Mouse (Mus musculus) telencephalon, adult 2 months (tissue): ENCODE measurements around the gene Pax6.

Experiments used
- DNase-seq: peaks from one replicate; pipeline ENCODE4 v3.0.0-alpha.2; 2011; ENCODE audit warnings: low read depth, low spot score

The Pax6 gene

DNA sequence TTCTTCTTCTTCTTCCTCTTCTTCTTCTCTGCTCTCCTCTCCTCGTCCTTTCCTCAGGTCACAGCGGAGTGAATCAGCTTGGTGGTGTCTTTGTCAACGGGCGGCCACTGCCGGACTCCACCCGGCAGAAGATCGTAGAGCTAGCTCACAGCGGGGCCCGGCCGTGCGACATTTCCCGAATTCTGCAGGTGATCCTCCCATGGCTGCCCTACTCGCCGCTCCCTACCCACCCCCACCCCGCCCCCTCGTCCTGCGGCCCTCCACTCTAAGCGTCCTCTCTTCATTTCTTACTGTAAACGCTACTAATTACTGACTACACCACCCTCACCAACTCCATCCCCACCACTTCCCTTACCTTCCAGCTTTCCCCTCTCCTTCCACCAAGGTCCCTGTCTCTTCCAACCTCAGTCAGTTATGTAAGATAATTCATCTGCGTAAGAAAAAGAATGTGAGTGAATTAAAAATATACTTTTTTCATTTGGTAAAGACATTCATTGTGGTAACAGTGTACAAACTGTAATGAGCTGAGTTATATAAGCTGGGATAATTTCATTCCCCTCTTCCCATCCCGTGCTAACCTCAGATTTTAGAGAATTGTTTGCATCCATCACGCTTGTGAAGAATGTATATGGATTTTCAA, 15.2 kb downstream of the Pax6 start:
- no peak for DNase-seq

DNA sequence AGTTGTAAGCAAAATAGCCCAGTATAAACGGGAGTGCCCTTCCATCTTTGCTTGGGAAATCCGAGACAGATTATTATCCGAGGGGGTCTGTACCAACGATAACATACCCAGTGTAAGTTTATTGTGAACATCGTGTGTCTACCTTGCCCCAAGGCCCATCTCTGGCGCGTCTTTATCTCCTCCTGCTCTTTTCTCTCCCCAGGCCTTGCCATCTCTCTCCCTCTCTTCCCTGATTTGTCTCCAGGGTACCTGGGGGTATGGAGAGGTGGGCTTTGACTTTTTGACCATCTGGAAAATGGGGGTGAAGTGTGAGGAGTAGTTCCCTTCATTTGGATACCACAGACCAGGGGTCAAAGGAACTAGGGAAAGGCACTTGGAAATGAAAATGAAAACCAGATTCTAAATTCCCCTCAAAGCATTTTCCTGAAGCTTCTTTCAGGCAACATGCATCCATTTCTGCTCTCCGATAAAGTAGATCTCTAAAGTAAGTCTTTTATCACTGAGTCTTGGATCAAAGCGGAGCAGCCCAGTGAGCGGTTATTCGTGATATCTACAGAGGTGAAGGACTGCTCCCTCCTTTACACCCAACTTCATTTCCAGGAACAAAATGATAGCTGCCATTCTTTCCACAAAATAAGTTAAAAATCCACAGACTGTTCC, 16.4 kb downstream of the Pax6 start:
- DNase-seq = no peak

DNA sequence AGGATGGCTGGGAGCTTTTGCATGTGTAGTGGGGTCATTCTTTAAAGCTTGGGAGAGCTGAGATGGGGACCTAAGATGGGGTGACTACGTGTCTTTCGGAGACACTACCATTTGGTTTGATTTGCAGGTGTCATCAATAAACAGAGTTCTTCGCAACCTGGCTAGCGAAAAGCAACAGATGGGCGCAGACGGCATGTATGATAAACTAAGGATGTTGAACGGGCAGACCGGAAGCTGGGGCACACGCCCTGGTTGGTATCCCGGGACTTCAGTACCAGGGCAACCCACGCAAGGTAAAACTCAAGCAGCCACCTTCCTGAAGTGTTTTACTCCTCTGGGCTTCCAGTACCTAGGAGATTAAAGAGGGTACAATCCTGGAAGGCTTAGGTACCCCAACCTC, 17.0 kb downstream of the Pax6 start:
- DNase-seq = no peak

DNA sequence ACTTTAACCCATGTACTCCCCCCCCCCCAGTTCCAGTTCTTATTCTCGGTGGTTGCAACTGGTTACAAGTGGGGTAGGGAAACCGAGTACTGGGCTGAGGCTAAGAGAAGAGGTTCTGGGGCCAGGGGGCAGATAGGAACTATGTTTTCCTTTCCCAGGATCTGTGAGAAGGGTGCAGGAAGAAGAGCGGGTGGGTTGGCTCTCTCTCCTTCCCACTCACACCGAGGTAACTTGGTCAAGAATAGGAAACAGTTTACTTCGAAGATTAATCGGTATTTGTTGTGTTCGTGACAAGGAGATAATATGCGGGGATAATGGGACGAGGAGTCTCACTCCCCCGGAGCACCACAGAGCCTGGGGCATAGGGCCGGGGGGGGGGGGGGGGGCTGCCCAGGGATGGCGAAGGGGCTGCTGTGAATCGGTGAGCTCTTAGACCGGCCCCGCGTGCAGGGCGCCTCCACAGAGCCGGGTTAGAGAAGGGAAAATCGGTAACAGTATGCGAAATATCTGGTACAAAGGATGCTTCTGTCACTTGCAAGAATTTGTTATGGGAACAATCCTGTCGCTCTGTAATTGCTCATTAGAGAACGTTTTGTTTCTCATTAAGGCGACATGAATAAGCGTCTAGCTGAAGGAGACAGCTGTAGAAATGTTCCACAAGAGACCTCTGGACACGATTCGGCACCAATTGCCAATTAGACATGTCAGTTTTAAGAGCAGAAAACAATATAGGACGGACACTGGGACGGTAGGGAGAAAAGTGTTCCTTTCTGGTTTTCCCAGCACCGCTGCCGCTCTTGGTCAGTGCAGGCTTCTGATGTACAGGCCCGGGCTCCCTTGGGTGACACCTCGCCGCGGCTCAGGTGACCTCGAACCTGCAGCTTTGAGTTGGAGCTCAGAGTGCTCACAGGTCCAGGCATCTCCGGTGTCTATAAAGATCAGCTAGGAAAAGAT, 17.9 kb downstream of the Pax6 start:
- no peak for DNase-seq

DNA sequence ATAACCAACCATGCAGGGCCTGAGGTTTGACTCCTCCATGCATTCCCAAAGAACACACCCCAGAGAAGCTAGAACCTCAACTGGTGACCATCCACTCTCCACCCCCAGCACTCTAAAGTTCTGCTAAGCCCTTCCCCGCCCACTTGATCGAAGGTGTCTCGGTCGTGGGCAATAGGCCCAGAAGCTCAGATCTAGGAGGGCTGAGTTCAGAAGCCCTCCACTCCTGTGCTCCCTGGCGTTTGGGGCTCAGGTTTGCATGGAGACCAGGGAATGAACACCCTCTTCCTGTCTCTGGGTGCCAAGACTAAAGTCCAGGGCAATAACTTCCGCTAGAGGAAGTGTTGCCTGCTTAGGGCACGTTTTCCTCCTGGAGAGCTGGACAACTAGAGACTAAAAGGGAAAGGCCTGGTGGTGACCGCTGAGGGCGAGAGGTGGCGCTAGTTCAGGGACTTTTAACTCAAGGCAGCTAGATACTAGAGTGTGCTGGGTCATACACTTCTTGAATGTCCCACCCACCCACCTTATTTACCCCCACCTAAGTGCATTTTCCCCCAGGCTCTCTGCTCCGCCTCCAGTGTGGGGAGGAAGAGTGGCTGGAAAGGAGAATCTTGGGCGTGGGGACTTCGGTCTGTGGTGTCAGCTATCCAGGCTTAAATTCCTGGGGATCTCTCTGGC, 18.8 kb downstream of the Pax6 start:
- no peak for DNase-seq

DNA sequence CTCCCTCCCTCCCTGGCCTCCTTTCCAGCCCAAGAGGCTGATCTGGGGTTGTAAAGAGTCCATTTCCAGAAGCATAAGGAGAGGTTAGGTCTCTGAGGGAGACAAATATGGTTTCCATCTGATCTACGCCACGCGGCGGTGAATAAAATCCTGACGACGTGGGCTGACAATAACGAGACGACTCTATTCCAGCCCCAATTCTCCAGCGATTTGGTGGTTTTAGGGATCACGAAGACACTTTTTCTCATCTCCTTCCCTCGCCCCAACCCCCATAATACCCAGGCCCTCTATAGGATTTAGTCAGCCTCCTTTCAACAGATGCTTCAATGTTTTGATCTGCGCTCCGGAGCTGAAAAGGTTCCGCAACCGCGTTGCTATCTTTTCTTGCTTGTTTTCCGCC, 19.3 kb downstream of the Pax6 start:
- DNase-seq = no peak

DNA sequence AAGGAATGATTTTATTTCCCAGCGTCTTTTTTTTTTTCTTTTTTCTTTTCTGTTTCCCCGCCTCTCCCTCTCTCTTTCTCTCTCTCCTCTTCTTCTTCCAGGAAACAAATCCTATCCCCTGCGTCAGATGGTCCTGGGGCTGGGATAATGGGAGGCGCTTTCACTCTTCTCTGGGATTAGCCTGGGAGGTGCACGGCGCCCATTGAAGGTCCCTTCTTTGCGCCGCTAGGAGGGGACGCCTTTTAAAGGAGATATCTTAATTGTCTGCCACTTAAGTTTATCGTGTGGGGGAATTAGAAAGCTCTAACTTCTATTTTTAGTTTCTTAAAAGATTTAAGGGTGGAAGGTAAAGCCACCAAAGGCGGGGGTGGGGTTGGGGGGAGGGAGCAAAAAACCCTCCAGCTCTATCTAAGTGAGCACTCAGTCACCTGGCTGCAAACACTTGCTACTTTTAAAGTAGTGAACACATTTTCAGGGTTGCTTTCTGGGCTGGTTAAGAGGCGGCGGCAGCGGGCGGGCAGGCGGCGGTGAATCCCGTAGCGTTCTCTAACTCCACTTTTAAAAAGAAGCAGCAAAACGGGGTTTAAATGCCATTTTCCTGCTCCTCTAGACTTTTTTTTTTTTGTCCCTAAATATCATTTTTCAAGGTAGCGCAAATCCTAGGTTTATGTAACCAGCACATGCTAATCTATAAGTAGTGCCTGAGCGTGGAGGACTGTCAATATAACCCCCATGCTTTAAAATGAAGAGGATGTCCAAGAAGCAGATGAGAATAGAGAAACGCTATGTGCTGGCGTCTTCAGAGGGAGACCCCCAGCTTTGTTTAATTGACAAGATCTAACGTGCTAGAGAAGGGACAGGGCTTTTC, 20.0 kb downstream of the Pax6 start:
- DNase-seq = no peak

DNA sequence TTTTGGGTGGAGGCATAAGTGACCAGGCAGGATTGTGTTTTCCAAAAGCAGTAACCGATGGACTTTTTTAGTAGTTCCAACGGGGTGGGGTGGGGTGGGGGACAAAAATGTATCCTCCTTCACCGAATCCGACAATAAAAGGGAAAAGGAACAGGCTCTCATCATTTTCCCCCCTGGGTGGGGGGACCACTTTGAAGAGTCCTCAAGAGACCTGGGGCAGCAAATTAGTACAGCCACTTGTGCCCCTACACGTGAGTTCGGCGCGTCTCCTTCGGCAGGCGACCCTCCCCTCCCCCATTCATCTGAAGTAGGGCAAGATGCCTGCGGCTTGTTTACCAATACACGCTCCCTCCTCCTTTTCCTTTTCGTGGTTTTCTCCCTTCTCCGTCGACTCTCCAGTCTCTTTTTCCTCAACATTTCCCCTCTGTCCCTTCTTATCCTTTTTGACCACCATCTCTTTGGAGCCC, 20.6 kb downstream of the Pax6 start:
- DNase-seq = no peak

DNA sequence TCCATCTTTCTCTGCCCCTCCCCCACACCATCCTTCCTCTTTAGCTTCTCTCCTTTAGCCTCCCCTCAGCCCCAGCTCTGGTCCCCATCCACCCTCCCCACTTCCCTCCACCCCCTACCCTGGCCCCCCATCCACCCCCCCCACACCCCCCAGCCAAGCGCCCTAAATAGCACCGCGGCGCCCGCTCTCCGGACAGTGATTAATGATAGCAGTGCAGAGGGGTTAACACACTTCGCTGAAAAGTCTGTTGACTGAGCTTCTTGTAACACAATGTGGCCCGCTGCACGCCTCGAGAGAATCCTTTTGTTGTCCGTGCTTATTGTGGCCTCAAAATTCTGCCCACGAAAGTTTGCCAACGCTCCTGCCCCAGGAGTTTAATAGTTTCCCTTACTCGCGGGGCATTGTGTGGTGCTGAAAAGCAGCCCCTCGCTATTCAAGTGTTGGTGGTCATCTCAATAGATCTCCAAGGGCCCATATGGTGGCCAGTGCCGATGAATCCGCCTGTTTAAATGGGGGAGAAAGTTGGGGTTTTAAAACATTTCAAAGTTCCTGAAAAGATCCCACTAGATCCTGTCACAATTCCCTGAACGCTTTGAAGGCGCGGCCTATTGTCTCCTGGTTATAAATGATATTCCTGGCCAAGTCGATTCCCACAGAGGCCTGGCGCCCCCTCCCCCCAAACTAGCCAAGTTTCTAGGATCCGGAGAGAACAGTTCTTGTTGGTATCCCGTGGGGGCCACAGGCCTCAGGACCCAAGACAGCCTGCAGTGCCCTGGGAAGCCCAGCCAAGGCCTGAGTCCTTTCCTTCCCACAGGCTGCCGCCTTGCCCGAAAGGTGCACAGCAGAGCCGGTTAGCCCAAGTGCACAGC, 21.3 kb downstream of the Pax6 start:
- DNase-seq = no peak

DNA sequence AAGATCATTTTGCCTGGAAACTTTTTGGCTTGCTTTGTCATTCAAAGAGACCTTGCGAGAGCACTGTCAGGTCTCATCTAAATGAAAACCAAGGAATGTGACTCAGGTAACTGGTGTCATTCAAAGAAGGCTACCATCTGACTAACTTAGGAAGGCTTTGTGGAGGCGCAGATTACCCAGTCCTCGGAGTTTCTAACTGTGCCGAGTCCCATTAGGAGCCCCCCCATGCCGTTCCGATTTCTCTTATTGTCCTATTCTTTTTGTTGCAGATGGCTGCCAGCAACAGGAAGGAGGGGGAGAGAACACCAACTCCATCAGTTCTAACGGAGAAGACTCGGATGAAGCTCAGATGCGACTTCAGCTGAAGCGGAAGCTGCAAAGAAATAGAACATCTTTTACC, 22.6 kb downstream of the Pax6 start:
- no peak for DNase-seq

DNA sequence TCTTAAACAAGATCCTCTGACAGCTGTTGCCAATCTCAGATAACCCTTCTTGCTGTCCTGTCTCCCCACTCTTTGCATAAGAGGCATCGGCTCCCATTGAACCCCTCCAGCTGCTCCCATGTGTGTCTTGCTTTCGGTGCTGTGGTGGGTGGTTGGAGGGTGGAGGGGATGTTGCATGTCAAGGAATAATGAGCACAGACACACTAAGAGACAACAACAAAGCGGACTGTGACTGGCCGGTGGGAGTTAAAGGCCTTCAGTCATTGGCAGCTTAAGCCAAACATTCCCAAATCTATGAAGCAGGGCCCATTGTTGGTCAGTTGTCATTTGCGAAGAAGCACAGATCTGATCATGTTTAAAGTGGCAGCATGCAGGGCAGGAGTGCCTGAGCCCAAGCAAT, 29.0 kb downstream of the Pax6 start:
- DNase-seq = no peak

DNA sequence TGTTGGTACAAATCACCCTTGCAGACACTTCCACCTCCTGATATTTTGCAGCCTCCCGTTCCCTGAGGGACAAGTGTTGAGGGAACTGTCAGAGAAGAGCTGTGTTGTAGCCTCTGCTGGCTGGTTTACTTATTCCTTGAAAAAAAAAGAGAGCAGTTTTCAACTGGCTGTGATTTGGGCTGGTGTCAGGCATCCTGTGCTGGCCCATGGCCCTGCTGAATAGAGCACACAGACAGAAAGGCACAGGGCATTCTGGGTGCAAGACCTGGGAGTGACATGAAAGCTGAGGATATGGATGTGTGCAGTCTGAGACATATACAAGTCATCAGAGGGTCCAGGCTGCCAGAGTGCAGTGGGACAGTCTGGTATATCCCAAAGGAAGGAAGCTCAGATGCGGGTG, 29.9 kb downstream of the Pax6 start:
- no peak for DNase-seq

DNA sequence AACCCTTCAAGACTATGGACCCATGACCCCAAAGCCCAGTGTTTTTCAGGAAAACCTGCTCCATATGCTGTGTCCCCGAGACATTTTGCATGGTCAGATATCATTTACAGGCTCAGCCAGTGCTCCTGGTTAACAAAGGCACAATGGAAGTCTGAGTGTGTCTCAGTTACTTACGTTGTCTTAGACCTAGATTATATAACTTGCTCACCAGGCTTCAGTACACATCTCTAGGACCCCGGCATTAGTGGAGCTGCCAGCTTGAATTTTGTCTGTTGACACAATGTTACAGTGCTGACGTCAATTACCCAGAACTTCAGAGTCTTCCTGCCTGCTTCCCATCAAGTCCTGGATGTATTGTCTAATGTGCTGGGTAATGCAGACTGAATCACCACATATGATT, 33.1 kb downstream of the Pax6 start:
- no peak for DNase-seq

DNA sequence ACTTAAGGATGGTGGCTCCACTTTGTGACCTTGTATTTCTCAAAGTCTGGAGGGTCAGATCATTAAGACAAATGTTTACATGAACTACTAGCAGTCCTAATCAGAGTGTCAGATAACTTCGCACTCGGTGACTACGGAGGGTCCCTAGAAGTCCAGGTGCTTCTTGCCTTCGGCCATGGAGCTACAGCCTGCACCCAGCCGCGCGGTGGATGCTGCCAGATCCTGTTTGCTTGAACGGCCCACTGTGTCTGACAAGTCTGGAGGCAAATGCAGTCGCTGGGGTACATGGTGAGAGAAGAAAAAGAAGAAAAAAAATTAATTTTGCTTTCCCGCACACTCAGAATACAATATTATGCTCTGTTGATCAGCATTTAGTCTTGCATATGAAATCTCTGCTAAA, 33.9 kb downstream of the Pax6 start:
- DNase-seq = no peak

DNA sequence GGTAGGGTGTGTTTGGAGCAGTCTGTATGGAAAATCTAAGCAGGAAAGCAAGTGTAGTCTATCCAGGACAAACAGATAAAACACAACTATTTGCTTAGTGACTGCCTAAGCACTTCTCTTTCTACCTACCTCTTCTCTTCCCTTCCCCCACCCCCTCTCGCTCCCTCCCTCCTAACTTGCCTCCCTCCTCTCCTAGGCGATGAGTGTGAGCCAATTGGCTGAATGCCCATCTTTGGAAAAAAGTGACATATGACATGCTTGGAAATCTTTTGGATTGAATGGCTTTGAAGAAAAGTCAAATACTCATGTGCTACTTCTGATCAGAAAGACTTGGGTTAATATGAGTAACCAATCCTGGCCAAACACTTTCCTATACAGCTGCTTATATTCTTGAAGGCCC, 36.6 kb downstream of the Pax6 start:
- no peak for DNase-seq

DNA sequence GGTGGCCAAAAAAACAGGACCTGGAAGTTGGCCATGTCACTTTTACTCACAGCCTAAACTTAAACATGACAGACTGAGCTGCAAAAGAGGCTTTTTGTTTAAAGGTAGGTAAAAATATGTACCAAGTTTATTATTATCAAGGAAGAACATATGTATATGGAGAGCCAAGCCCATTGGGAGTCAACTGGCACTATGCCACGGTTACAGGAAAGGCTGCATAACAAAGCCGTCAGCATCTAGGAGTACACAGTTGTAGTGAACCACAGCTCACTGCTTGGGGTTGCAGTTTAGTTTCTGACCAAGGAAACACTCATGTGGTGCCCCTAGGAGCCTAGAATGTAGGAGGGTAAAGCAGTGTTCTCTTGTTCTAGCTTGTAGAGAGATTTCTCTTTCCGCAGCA, 40.4 kb downstream of the Pax6 start:
- DNase-seq = no peak

DNA sequence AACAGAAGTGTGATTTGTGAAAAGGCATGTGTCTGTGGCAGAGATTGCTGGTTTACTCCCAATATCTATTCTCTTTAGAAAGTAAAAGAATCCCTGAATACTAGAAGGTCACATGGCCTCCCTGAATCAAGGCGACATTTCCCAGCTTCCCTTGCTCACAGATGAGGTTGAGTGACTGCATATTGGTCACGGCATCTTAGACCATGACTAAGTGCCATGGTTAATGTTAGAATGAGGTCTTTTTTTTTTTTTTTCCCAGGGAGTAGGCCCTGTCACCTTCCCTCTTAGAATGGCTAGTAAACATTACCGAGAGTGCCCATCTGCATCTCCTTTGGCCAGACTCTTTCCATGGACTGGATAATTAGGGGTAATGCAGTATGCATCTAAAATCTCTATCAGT, 41.8 kb downstream of the Pax6 start:
- no peak for DNase-seq

DNA sequence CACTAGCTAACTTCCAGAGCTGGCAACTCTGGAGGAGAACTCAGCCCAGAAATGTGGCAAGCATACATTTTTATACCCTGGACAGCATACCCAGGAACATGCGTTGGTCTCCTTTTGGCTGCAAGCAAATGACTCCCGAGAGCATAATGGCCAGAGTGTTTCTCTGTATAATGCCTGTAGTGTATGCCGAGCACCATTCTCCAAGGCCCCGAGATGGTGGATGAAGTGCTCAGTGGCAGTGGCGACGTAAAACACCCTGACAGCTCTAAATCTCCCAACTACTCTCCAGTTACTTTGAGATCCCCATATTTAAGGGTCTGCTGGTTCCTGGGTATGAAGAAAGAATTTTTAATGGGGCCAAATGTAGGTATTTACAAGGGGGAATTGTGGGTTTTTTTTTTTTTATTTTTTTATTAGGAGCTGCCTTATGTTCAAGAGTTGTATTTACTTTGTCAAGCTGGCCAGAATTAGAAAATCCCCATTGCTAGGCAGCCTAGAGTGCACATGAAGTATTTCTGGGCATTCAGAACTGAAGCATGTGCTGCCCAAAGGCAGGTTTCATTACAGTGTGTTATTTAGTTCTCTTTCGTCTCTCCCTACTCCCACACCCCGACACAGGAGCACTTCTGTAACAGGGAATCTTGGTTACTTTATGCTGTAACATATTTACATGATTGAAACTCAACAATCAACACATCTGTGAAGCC, 46.9 kb downstream of the Pax6 start:
- DNase-seq = no peak

DNA sequence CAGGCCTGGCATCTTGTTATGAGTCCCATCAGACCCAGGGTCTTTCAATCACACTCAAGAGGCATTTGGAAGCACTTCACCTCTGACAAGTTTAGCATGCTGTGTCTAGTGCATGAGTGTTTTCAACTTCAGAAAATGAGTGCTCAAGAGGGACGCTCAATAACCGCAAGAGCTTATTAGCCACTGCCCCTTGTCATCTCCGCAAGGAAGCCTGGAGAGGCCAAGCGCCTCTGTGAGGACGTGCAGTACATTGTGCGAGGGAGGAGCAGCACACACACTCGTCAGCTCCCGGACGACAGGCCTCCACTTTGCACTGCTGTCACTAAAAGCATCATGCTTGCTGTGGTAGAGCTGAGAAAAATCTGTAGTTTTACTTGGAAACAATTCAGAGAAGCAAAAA, 58.0 kb downstream of the Pax6 start:
- DNase-seq = no peak
